Mouse (Mus musculus): ENCODE data around the gene C9orf72. TPM values are rescaled to one million over a fixed set of nuclear protein-coding genes. Genes with fewer than 3 reads are reported as not detected.
"Not testable (repeated sequence)": the region's sequence is repeated elsewhere in the genome, so short reads cannot be mapped to it uniquely, and the experiment has no call there.

The C9orf72 gene
- 4.0 and 9.1 TPM in 2 replicates for polyA plus RNA-seq (2011; ENCODE audit: insufficient read depth, insufficient read length, low replicate concordance, missing spikeins)

DNA sequence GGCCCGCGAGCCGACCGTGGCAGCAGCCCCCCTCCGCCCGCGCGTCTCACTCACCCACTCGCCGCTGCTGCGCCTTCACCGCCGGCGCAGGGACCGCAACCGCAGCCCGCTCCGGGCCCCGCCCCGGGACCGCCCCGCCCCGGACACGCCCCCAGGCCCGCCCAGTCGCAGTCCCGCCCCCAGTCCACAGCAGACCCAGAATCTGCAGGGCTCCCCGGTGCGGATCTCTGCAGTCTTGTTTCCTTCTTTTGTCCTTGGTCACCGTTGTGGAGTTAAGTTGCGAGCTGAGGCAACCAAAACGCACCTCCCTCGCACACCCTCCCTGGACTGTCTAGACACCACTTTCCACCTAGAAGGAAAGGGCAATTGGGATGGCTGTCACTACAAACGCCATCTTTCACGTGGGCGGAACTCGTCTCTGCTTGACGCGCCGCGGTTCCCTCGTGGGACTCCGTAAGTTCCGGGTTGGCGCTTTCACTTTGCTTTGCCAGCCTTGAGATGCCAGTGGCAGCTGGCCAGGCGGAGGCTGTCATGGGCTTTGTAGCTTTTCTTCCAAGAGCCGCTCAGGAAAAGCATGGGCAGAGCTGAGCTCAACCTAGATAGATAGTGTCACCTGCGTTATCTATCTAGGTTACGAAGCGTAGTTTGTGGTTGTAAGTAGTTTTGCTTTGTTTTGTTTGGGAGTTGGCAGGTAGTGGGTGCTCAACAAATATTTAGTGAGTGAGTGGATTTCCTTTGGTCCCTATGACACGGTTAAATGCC lies at the start of gene C9orf72:
C9orf72 (minus strand) TSS at position 442 of the 762 bp plus-strand sequence.
- Histone ChIP-seq H3K27ac (ENCODE audit: control insufficient read depth, insufficient read depth, low read depth, low read length, poor library complexity) (peak within 1 kb of the TSS; percentile 52), H3K4me3 (replicated peaks; ENCODE audit: control insufficient read depth, low read depth, low read length) (peak within 1 kb of the TSS; percentile 92), H3K4me1 (ENCODE audit: control insufficient read depth, insufficient read depth, low read length) (peaks cover 3% of the 10 kb centered on the region; the same call in 1 of the 2 replicates)
- TF ChIP-seq POLR2A (IDR thresholded peaks at IDR 0.05; ENCODE audit: borderline replicate concordance, control insufficient read depth, low read depth, low read length) (peak; percentile 81), CTCF (IDR thresholded peaks at IDR 0.05; ENCODE audit: control insufficient read depth, insufficient read depth, low read length) (no peak)
- WGBS: under 1% methylated on average over 51 of the region's 51 CpGs

- TF ChIP-seq CTCF (IDR thresholded peaks at IDR 0.05; ENCODE audit: control insufficient read depth, insufficient read depth, low read length): no peak
- TF ChIP-seq POLR2A (IDR thresholded peaks at IDR 0.05; ENCODE audit: borderline replicate concordance, control insufficient read depth, low read depth, low read length): no peak
- Histone ChIP-seq H3K4me1 (ENCODE audit: control insufficient read depth, insufficient read depth, low read length) (no peaks in the 10 kb centered on the region), H3K27ac (ENCODE audit: control insufficient read depth, insufficient read depth, low read depth, low read length, poor library complexity) (no peak overlapping the region), H3K4me3 (replicated peaks; ENCODE audit: control insufficient read depth, low read depth, low read length) (no peak overlapping the region)
- 6% methylated on average over 9 of the region's 9 CpGs for WGBS
Observed at GRCm38 (mm10) chr4:35259006-35259405, 33.0 kb upstream of the C9orf72 start.

- Histone ChIP-seq H3K4me3 (replicated peaks; ENCODE audit: control insufficient read depth, low read depth, low read length) (no peak overlapping the region), H3K27ac (ENCODE audit: control insufficient read depth, insufficient read depth, low read depth, low read length, poor library complexity) (no peak overlapping the region), H3K4me1 (ENCODE audit: control insufficient read depth, insufficient read depth, low read length) (no peaks in the 10 kb centered on the region)
- 45% methylated on average over 1 of the region's 1 CpGs for WGBS
- no peak for TF ChIP-seq POLR2A (IDR thresholded peaks at IDR 0.05; ENCODE audit: borderline replicate concordance, control insufficient read depth, low read depth, low read length)
- no peak for TF ChIP-seq CTCF (IDR thresholded peaks at IDR 0.05; ENCODE audit: control insufficient read depth, insufficient read depth, low read length)
Observed at GRCm38 (mm10) chr4:35244023-35244422, 18.0 kb upstream of the C9orf72 start.

GRCm38 (mm10) chr4:35241735-35242134 lies 15.8 kb upstream of the C9orf72 start:
- H3K4me3 ChIP-seq (replicated peaks; ENCODE audit: control insufficient read depth, low read depth, low read length): no peak overlapping the region
- TF ChIP-seq POLR2A (IDR thresholded peaks at IDR 0.05; ENCODE audit: borderline replicate concordance, control insufficient read depth, low read depth, low read length) (no peak), CTCF (IDR thresholded peaks at IDR 0.05; ENCODE audit: control insufficient read depth, insufficient read depth, low read length) (no peak)
- WGBS: 37% methylated on average over 2 of the region's 2 CpGs
- no peaks in the 10 kb centered on the region for H3K4me1 ChIP-seq (ENCODE audit: control insufficient read depth, insufficient read depth, low read length)
- H3K27ac ChIP-seq (ENCODE audit: control insufficient read depth, insufficient read depth, low read depth, low read length, poor library complexity): no peak overlapping the region

DNA sequence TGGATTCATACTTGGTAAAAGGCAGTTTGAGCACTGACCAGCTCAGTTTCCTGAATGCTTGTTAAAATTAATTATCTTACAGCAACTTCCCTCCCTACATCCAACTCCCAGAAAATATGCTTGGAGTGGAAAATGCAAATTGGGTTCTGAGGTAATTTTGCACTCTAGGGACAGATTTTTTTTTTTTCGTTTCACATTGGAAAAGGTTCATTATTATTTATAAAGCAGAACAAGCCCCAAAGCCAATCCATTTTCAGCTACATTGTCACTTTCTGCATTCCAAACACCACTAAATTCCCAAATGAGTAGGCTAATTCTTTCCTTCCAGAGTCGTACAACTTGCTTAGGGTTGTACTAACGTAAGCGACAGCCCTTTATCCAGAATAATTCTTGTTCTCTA lies 12.7 kb upstream of the C9orf72 start:
- WGBS: 87% methylated on average over 4 of the region's 4 CpGs
- TF ChIP-seq POLR2A (IDR thresholded peaks at IDR 0.05; ENCODE audit: borderline replicate concordance, control insufficient read depth, low read depth, low read length) (no peak), CTCF (IDR thresholded peaks at IDR 0.05; ENCODE audit: control insufficient read depth, insufficient read depth, low read length) (no peak)
- Histone ChIP-seq H3K4me1 (ENCODE audit: control insufficient read depth, insufficient read depth, low read length) (no peaks in the 10 kb centered on the region), H3K27ac (ENCODE audit: control insufficient read depth, insufficient read depth, low read depth, low read length, poor library complexity) (no peak overlapping the region), H3K4me3 (replicated peaks; ENCODE audit: control insufficient read depth, low read depth, low read length) (no peak overlapping the region)

- WGBS: 77% methylated on average over 3 of the region's 3 CpGs
- H3K4me1 ChIP-seq (ENCODE audit: control insufficient read depth, insufficient read depth, low read length); H3K27ac ChIP-seq (ENCODE audit: control insufficient read depth, insufficient read depth, low read depth, low read length, poor library complexity); H3K4me3 ChIP-seq (replicated peaks; ENCODE audit: control insufficient read depth, low read depth, low read length): not testable (repeated sequence)
Observed at GRCm38 (mm10) chr4:35238240-35238639, 12.3 kb upstream of the C9orf72 start.

- 96% methylated on average over 2 of the region's 2 CpGs for WGBS
- TF ChIP-seq CTCF (IDR thresholded peaks at IDR 0.05; ENCODE audit: control insufficient read depth, insufficient read depth, low read length) (no peak), POLR2A (IDR thresholded peaks at IDR 0.05; ENCODE audit: borderline replicate concordance, control insufficient read depth, low read depth, low read length) (no peak)
Observed at GRCm38 (mm10) chr4:35236313-35236712, 10.3 kb upstream of the C9orf72 start.

GRCm38 (mm10) chr4:35228260-35228659 lies 2.3 kb upstream of the C9orf72 start:
- no peak for TF ChIP-seq POLR2A (IDR thresholded peaks at IDR 0.05; ENCODE audit: borderline replicate concordance, control insufficient read depth, low read depth, low read length)
- TF ChIP-seq CTCF (IDR thresholded peaks at IDR 0.05; ENCODE audit: control insufficient read depth, insufficient read depth, low read length): no peak
- 47% methylated on average over 4 of the region's 4 CpGs for WGBS

More at GRCm38 (mm10) chr4:35236313-35236712, 10.3 kb upstream of the C9orf72 start:
- H3K27ac ChIP-seq (ENCODE audit: control insufficient read depth, insufficient read depth, low read depth, low read length, poor library complexity): no peak overlapping the region
- no peak overlapping the region for H3K4me3 ChIP-seq (replicated peaks; ENCODE audit: control insufficient read depth, low read depth, low read length)
- H3K4me1 ChIP-seq (ENCODE audit: control insufficient read depth, insufficient read depth, low read length): no peaks in the 10 kb centered on the region

More at GRCm38 (mm10) chr4:35228260-35228659, 2.3 kb upstream of the C9orf72 start:
- H3K4me1 ChIP-seq (ENCODE audit: control insufficient read depth, insufficient read depth, low read length): peaks cover 3% of the 10 kb centered on the region; the same call in 1 of the 2 replicates
- no peak overlapping the region for H3K27ac ChIP-seq (ENCODE audit: control insufficient read depth, insufficient read depth, low read depth, low read length, poor library complexity)
- no peak overlapping the region for H3K4me3 ChIP-seq (replicated peaks; ENCODE audit: control insufficient read depth, low read depth, low read length)
